Mouse (Mus musculus): ENCODE results near the gene Arhgef16. TPM values are rescaled to one million over a fixed set of nuclear protein-coding genes. Genes with fewer than 3 reads are reported as not detected.

Gene Arhgef16
- 1 to 10 TPM; 4.8 to 5.0 TPM for polyA plus RNA-seq (2017; shearing (Covaris generic))

- peak; percentile 26 for ATAC-seq
Observed at GRCm38 (mm10) chr4:154301466-154301881, at the start of gene Arhgef16. Gene Arhgef16, minus strand, starts transcription at chr4:154301676.

GRCm38 (mm10) chr4:154348197-154348786, 46.8 kb upstream of the Arhgef16 start:
- no peak for ATAC-seq

GRCm38 (mm10) chr4:154346731-154347522, 45.5 kb upstream of the Arhgef16 start:
- ATAC-seq: no peak

GRCm38 (mm10) chr4:154336650-154337049, 35.2 kb upstream of the Arhgef16 start:
- ATAC-seq: no peak

GRCm38 (mm10) chr4:154335761-154336160, 34.3 kb upstream of the Arhgef16 start, which contains the start of gene B230104I21Rik:
Gene B230104I21Rik, plus strand, starts transcription at chr4:154336127.
- ATAC-seq: no peak

- ATAC-seq: no peak
Observed at GRCm38 (mm10) chr4:154334699-154335402, 33.4 kb upstream of the Arhgef16 start.

GRCm38 (mm10) chr4:154333300-154333699, 31.8 kb upstream of the Arhgef16 start:
- ATAC-seq: no peak

- ATAC-seq: no peak
Observed at GRCm38 (mm10) chr4:154331271-154331670, 29.8 kb upstream of the Arhgef16 start.

- ATAC-seq: no peak
Observed at GRCm38 (mm10) chr4:154330001-154330400, 28.5 kb upstream of the Arhgef16 start.

GRCm38 (mm10) chr4:154328836-154329235, 27.4 kb upstream of the Arhgef16 start:
- ATAC-seq: no peak

GRCm38 (mm10) chr4:154328431-154328830, 27.0 kb upstream of the Arhgef16 start:
- ATAC-seq: no peak

- ATAC-seq: no peak
Observed at GRCm38 (mm10) chr4:154325410-154325809, 23.9 kb upstream of the Arhgef16 start.

GRCm38 (mm10) chr4:154313622-154313967, 12.1 kb upstream of the Arhgef16 start:
- ATAC-seq: no peak

- ATAC-seq: no peak
Observed at GRCm38 (mm10) chr4:154312935-154313621, 11.6 kb upstream of the Arhgef16 start.

GRCm38 (mm10) chr4:154312143-154312812, 10.8 kb upstream of the Arhgef16 start:
- no peak for ATAC-seq

- ATAC-seq: no peak
Observed at GRCm38 (mm10) chr4:154310576-154311262, 9.2 kb upstream of the Arhgef16 start.

GRCm38 (mm10) chr4:154309131-154309530, 7.7 kb upstream of the Arhgef16 start:
- no peak for ATAC-seq

GRCm38 (mm10) chr4:154299541-154300271, 1.8 kb downstream of the Arhgef16 start:
- ATAC-seq: peak; percentile 28

- peak; percentile 68 for ATAC-seq
Observed at GRCm38 (mm10) chr4:154297761-154298160, 3.7 kb downstream of the Arhgef16 start.

- ATAC-seq: no peak
Observed at GRCm38 (mm10) chr4:154294262-154294731, 7.2 kb downstream of the Arhgef16 start.

- no peak for ATAC-seq
Observed at GRCm38 (mm10) chr4:154293735-154294201, 7.7 kb downstream of the Arhgef16 start.
